Mouse (Mus musculus) olfactory bulb, adult 2 months (tissue): ENCODE results near the gene Zfp219.

Source experiments
- CTCF ChIP-seq: fragments of 200-500 bp; IDR thresholded peaks from 2 replicates; pipeline ENCODE4 v1.5.1; 2012; ENCODE audit warnings: low read depth, mild to moderate bottlenecking, low read length, moderate library complexity; ENCODE audit not compliant: insufficient read depth
- POLR2A ChIP-seq: fragments of 200-500 bp; IDR thresholded peaks from 2 replicates; pipeline ENCODE4 v1.6.1; 2012; ENCODE audit warnings: mild to moderate bottlenecking, low read depth, low read length, moderate library complexity; ENCODE audit not compliant: insufficient read depth

DNA sequence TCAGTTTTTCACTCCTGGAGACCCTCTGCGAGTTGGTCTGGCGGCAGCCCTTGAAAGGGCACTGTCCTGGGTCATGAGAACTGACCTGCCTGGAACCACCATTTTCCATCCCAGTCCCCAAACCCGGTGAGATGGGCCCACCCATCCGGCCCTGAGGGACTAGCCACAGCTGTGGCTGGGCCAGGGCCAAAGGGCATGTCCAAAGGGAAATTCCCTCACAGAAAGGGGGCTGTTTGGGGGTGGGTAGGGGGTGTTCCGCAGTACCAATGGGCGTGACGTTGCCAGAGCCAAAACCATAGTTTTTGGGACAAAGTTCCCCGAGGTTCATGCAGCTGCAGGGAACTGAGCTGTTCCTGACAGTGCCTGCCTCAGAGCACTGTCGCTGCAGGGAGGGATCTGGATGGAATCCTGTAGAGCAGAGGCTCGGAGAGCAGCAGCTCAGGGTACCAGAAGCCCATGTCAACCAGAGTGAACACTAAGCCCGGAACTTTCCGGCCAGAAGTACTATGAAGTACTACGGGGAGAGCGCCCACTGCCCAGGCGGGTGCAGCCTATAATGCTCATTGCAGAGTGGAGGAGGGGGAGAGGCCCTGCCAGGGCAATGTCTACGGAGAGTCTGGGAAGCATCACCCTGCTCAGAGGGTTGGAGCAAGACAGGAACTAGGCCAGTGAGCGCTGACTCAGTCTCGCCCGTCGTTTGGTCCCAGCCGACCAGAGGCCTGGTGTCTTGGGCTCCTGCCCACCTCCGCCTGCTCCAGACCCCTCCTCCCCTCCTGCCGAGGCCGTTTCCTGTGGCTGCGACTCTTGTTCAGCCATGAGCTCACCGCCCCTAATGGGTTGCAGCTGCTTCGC, 35.0 kb downstream of the Zfp219 start:
- TF ChIP-seq POLR2A (no peak), CTCF (no peak)
